Mouse (Mus musculus): ENCODE results near the gene Eef1g.

GRCm38 (mm10) chr19:8928689-8929223 is 38.1 kb upstream of the Eef1g start:
- TF ChIP-seq CTCF (conservative IDR thresholded peaks at IDR 0.05; ENCODE audit: low read length): no peak
- TF ChIP-seq POU5F1 (IDR thresholded peaks at IDR 0.05; ENCODE audit: borderline replicate concordance, low read length): no peak
